In genomic region chr5:102055130-102055641, GRCm38 (mm10) we compare ENCODE assay signal across 7 mouse cellular contexts. TPM values are rescaled to one million over a fixed set of nuclear protein-coding genes. Genes with fewer than 3 reads are reported as not detected.
DNase-seq lines count a peak whose midpoint lies in the region; ATAC-seq and TF ChIP-seq lines count a peak whose summit lies in the region.

No protein-coding gene starts in this region.

- no peaks in the 10 kb centered on the region for H3K36me3 ChIP-seq in midbrain, embryonic 14.5 days (ENCODE audit: control insufficient read depth, insufficient read depth, low read length)
- no peaks in the 10 kb centered on the region for H3K36me3 ChIP-seq in midbrain, postnatal 0 days (ENCODE audit: insufficient read depth, low read length)
- no peaks in the 10 kb centered on the region for H3K36me3 ChIP-seq in forebrain, embryonic 14.5 days (ENCODE audit: control insufficient read depth, insufficient read depth, low read length)
- H3K36me3 ChIP-seq in stomach, postnatal 0 days (ENCODE audit: control insufficient read depth, insufficient read depth, low read length), result no peaks in the 10 kb centered on the region

- no peak overlapping the region for H3K4me2 ChIP-seq in midbrain, embryonic 14.5 days (ENCODE audit: low read length)
- no peak overlapping the region for H3K4me2 ChIP-seq in midbrain, postnatal 0 days (ENCODE audit: low read depth, low read length, poor library complexity, severe bottlenecking)
- H3K4me2 ChIP-seq in forebrain, embryonic 14.5 days (ENCODE audit: low read length), result no peak overlapping the region
- no peak overlapping the region for H3K4me2 ChIP-seq in stomach, postnatal 0 days (replicated peaks; ENCODE audit: low read depth)

- DNase-seq in midbrain, embryonic 14.5 days, result no peak
- DNase-seq in midbrain, postnatal 0 days (ENCODE audit: low spot score), result no peak
- DNase-seq in forebrain, embryonic 14.5 days (ENCODE audit: low spot score), result no peak
- DNase-seq in kidney, postnatal 10 days, result peak; percentile 61
- DNase-seq in stomach, postnatal 0 days (ENCODE audit: low spot score), result no peak
- DNase-seq in thymus, postnatal 14 days, result no peak
- DNase-seq in right cerebral cortex, postnatal 4 days, result no peak

- TF ChIP-seq CTCF in midbrain, postnatal 0 days (IDR thresholded peaks at IDR 0.05), result no peak
- no peak for TF ChIP-seq CTCF in stomach, postnatal 0 days (IDR thresholded peaks at IDR 0.05; ENCODE audit: low read depth)

- H3K4me3 ChIP-seq in midbrain, embryonic 14.5 days (replicated peaks; ENCODE audit: low read depth, low read length), result no peak overlapping the region
- H3K4me3 ChIP-seq in midbrain, postnatal 0 days (ENCODE audit: low read depth, low read length), result no peak overlapping the region
- no peak overlapping the region for H3K4me3 ChIP-seq in forebrain, embryonic 14.5 days (ENCODE audit: low read depth, low read length)
- H3K4me3 ChIP-seq in stomach, postnatal 0 days (ENCODE audit: low read depth, low read length), result no peak overlapping the region

- H3K9me3 ChIP-seq in midbrain, embryonic 14.5 days (ENCODE audit: control insufficient read depth, low read length), result no peaks in the 10 kb centered on the region
- no peaks in the 10 kb centered on the region for H3K9me3 ChIP-seq in midbrain, postnatal 0 days (ENCODE audit: low read length)
- no peaks in the 10 kb centered on the region for H3K9me3 ChIP-seq in forebrain, embryonic 14.5 days (replicated peaks; ENCODE audit: control insufficient read depth, low read length)
- H3K9me3 ChIP-seq in stomach, postnatal 0 days (ENCODE audit: control insufficient read depth, low read length), result no peaks in the 10 kb centered on the region

- 0 out of 2 replicates have a peak overlapping the region, but pooled peaks have one; percentile 13 for H3K27ac ChIP-seq in midbrain, embryonic 14.5 days (replicated peaks; ENCODE audit: low read depth, low read length)
- no peak overlapping the region for H3K27ac ChIP-seq in midbrain, postnatal 0 days (ENCODE audit: low read depth, low read length)
- no peak overlapping the region for H3K27ac ChIP-seq in forebrain, embryonic 14.5 days (ENCODE audit: low read depth, low read length)
- peak overlapping the region; percentile 24; the same call in 1 of the 2 replicates for H3K27ac ChIP-seq in stomach, postnatal 0 days (replicated peaks)

- no peak overlapping the region for H3K9ac ChIP-seq in midbrain, embryonic 14.5 days (replicated peaks; ENCODE audit: low read length)
- no peak overlapping the region for H3K9ac ChIP-seq in midbrain, postnatal 0 days (replicated peaks; ENCODE audit: low read length, poor library complexity, severe bottlenecking)
- H3K9ac ChIP-seq in forebrain, embryonic 14.5 days (ENCODE audit: low read length), result no peak overlapping the region
- H3K9ac ChIP-seq in stomach, postnatal 0 days (ENCODE audit: low read length), result no peak overlapping the region

- peaks cover 23% of the 10 kb centered on the region; the same call in 1 of the 2 replicates for H3K4me1 ChIP-seq in midbrain, embryonic 14.5 days (ENCODE audit: control insufficient read depth, insufficient read depth, low read length)
- peaks cover 6% of the 10 kb centered on the region; the same call in 1 of the 2 replicates for H3K4me1 ChIP-seq in midbrain, postnatal 0 days (ENCODE audit: insufficient read depth, low read length)
- peaks cover 8% of the 10 kb centered on the region for H3K4me1 ChIP-seq in forebrain, embryonic 14.5 days (ENCODE audit: control insufficient read depth, insufficient read depth, low read length)
- H3K4me1 ChIP-seq in stomach, postnatal 0 days (replicated peaks; ENCODE audit: control insufficient read depth, insufficient read depth), result peaks cover 6% of the 10 kb centered on the region; the same call in 1 of the 2 replicates

- no peak for ATAC-seq in midbrain, embryonic 14.5 days (ENCODE audit: low FRiP score, low TSS enrichment)
- no peak for ATAC-seq in midbrain, postnatal 0 days (ENCODE audit: low FRiP score)
- peak; percentile 46 for ATAC-seq in forebrain, embryonic 14.5 days
- ATAC-seq in stomach, postnatal 0 days (ENCODE audit: low FRiP score, low TSS enrichment), result 0 out of 2 replicates have a peak, but pooled peaks have one; percentile 60

- 48% methylated on average over 3 of the region's 3 CpGs for WGBS in midbrain, embryonic 14.5 days
- 38% methylated on average over 3 of the region's 3 CpGs for WGBS in midbrain, postnatal 0 days
- 36% methylated on average over 3 of the region's 3 CpGs for WGBS in forebrain, embryonic 14.5 days
- WGBS in stomach, postnatal 0 days, result 38% methylated on average over 3 of the region's 3 CpGs

- no peaks in the 10 kb centered on the region for H3K27me3 ChIP-seq in midbrain, embryonic 14.5 days (ENCODE audit: control insufficient read depth, insufficient read depth, low read length)
- H3K27me3 ChIP-seq in midbrain, postnatal 0 days (ENCODE audit: insufficient read depth, low read length), result no peaks in the 10 kb centered on the region
- no peaks in the 10 kb centered on the region for H3K27me3 ChIP-seq in forebrain, embryonic 14.5 days (replicated peaks; ENCODE audit: control insufficient read depth, insufficient read depth, low read length)
- no peaks in the 10 kb centered on the region for H3K27me3 ChIP-seq in stomach, postnatal 0 days (ENCODE audit: control insufficient read depth, insufficient read depth, low read length)

- no peak for TF ChIP-seq EP300 in stomach, postnatal 0 days (optimal IDR thresholded peaks at IDR 0.05)

RNA-seq across cellular contexts. Expression of gene Wdfy3, which starts 14.5 kb away (rescaled TPM):
- 34.5 and 41.5 TPM in 2 replicates for polyA plus RNA-seq in midbrain, embryonic 14.5 days (2014; fragmentation: Nextera tagmentation; extraction: Ambion mirVana)
- 87.9 and 89.2 TPM in 2 replicates for total RNA-seq in midbrain, postnatal 0 days (2014; rRNA removed)
- polyA plus RNA-seq in midbrain, postnatal 0 days (2015; fragmentation: Nextera tagmentation; extraction: Ambion mirVana), result 17.1 and 18.2 TPM in 2 replicates
- polyA plus RNA-seq in forebrain, embryonic 14.5 days (2014; fragmentation: Nextera tagmentation; extraction: Ambion mirVana), result 15.3 and 22.6 TPM in 2 replicates
- polyA plus RNA-seq in stomach, postnatal 0 days (2015; fragmentation: Nextera tagmentation; extraction: Ambion mirVana), result 4.9 and 5.4 TPM in 2 replicates

Comparison
In these comparisons a context has a peak if more than half of its experiments do, and no peak if none do; other contexts are left out.
1. H3K27ac ChIP-seq: peak in midbrain, embryonic 14.5 days (single experiment) and stomach, postnatal 0 days (single experiment); none in midbrain, postnatal 0 days (single experiment) and forebrain, embryonic 14.5 days (single experiment).
2. ATAC-seq: peak in forebrain, embryonic 14.5 days (single experiment) and stomach, postnatal 0 days (single experiment); none in midbrain, embryonic 14.5 days (single experiment) and midbrain, postnatal 0 days (single experiment).